Comparison of ENCODE assay signal across 10 mouse cellular contexts in genomic region chr7:45919761-45920160, GRCm38 (mm10). TPM values are rescaled to one million over a fixed set of nuclear protein-coding genes. Genes with fewer than 3 reads are reported as not detected.
DNase-seq lines count a peak whose midpoint lies in the region; ATAC-seq and TF ChIP-seq lines count a peak whose summit lies in the region.
"Had no signal": no experiment of that assay in that cellular context is flagged by ENCODE, and none has a peak within 500 bp of the region (broad histone marks: within the 10 kb centered on the region; RNA-seq: fewer than 3 reads in every experiment).

No protein-coding gene starts in this region.

- no peak overlapping the region for H3K27ac ChIP-seq in hindbrain, embryonic 13.5 days
- peak overlapping the region; percentile 100 for H3K27ac ChIP-seq in macrophage

- peak overlapping the region; percentile 77 for H3K4me3 ChIP-seq in lung, adult 2 months (replicated peaks; ENCODE audit: extremely low read depth, low read depth, low read length)
- no peak overlapping the region for H3K4me3 ChIP-seq in hindbrain, embryonic 13.5 days
- H3K4me3 ChIP-seq in macrophage (ENCODE audit: inconsistent target), result peak overlapping the region; percentile 96

- 45% methylated on average over 4 of the region's 4 CpGs for WGBS in lung, adult 2 months
- 84% methylated on average over 4 of the region's 4 CpGs for WGBS in hindbrain, embryonic 13.5 days
- WGBS in macrophage (ENCODE audit: missing documents), result 10% methylated on average over 4 of the region's 4 CpGs

- DNase-seq in CD4-positive, CD25-positive, alpha-beta regulatory T cell, adult 2 months (ENCODE audit: low read depth, low spot score), result peak; percentile 27
- no peak for DNase-seq in lung, adult 2 months
- DNase-seq in lung, postnatal 36 days, result no peak
- no peak for DNase-seq in Muller cell, postnatal 12 days (ENCODE audit: inconsistent ontology term)
- DNase-seq in right cerebral cortex, adult 2 months (ENCODE audit: low spot score in 2 of 2), result no peak
- DNase-seq: cerebellum, adult 9-11 months had no signal

- H3K79me2 ChIP-seq in macrophage (ENCODE audit: inconsistent target), result peaks cover 34% of the 10 kb centered on the region

- no peak for ATAC-seq in CD4-positive, CD25-positive, alpha-beta regulatory T cell, adult 4 months
- no peak for ATAC-seq in hindbrain, embryonic 13.5 days (ENCODE audit: low FRiP score)

- peaks cover 21% of the 10 kb centered on the region for H3K4me1 ChIP-seq in lung, adult 2 months (ENCODE audit: control insufficient read depth, insufficient read depth, low read length)
- peaks cover 36% of the 10 kb centered on the region for H3K4me1 ChIP-seq in hindbrain, embryonic 13.5 days (replicated peaks)

- no peak for TF ChIP-seq CTCF in lung, adult 2 months (IDR thresholded peaks at IDR 0.05; ENCODE audit: insufficient read depth, low read length)

- no peak overlapping the region for H3K9ac ChIP-seq in hindbrain, embryonic 13.5 days

- no peak for TF ChIP-seq POLR2A in lung, adult 2 months (IDR thresholded peaks at IDR 0.05; ENCODE audit: borderline replicate concordance, extremely low read depth, low read depth, low read length)

- H3K27me3 ChIP-seq in hindbrain, embryonic 13.5 days, result peaks cover 14% of the 10 kb centered on the region; the same call in 1 of the 2 replicates

- H3K36me3 ChIP-seq in hindbrain, embryonic 13.5 days, result no peaks in the 10 kb centered on the region
- H3K36me3 ChIP-seq in macrophage (ENCODE audit: inconsistent target), result peaks cover 17% of the 10 kb centered on the region

- no peaks in the 10 kb centered on the region for H3K9me3 ChIP-seq in hindbrain, embryonic 13.5 days

- peak overlapping the region; percentile 32; the same call in 1 of the 2 replicates for H3K4me2 ChIP-seq in hindbrain, embryonic 13.5 days

RNA-seq across cellular contexts. Expression of gene Emp3, which starts 1.4 kb away (rescaled TPM):
- 100 to 1,000 TPM; 575 to 614 TPM for polyA plus RNA-seq in CD4-positive, CD25-positive, alpha-beta regulatory T cell, adult 4 months (2017; shearing (Covaris generic))
- polyA plus RNA-seq in lung, adult 2 months (2012; rRNA removed), result 210 and 228 TPM in 2 replicates
- polyA plus RNA-seq in hindbrain, embryonic 13.5 days (2015; fragmentation: Nextera tagmentation; extraction: Ambion mirVana), result 33.7 and 45.9 TPM in 2 replicates
- total RNA-seq in macrophage (2018; cell fraction: chromatin; rRNA removed), result 100 to 1,000 TPM in 1 of 26 experiments, 10 to 100 TPM in 25; 13.0 to 118 (median 50.6) TPM
- total RNA-seq in macrophage (2018; cell fraction: cytosol; rRNA removed), result 100 to 1,000 TPM; 259 to 551 (median 444) TPM
- 100 to 1,000 TPM in 24 of 26 experiments, 10 to 100 TPM in 2; 48.0 to 297 (median 164) TPM for total RNA-seq in macrophage (2018; cell fraction: nucleus; rRNA removed)
- 271 to 666 TPM (median 552 TPM) in 3 replicates for polyA plus RNA-seq in macrophage (2018)

RNA-seq across cellular contexts. Expression of gene Ccdc114, which starts 4.1 kb away (rescaled TPM):
- 1 to 10 TPM; 2.9 to 3.7 TPM for polyA plus RNA-seq in CD4-positive, CD25-positive, alpha-beta regulatory T cell, adult 4 months (2017; shearing (Covaris generic))
- polyA plus RNA-seq in lung, adult 2 months (2012; rRNA removed), result 10.3 and 12.3 TPM in 2 replicates
- 4.9 and 7.6 TPM in 2 replicates for polyA plus RNA-seq in hindbrain, embryonic 13.5 days (2015; fragmentation: Nextera tagmentation; extraction: Ambion mirVana)
- total RNA-seq in macrophage (2018; cell fraction: chromatin; rRNA removed), result 10 to 100 TPM in 10 of 26 experiments, 1 to 10 TPM in 16; 2.1 to 15.0 (median 8.9) TPM
- 1 to 10 TPM in 7 of 26 experiments, under 1 TPM in 19; 0.33 to 1.5 (median 0.86) TPM for total RNA-seq in macrophage (2018; cell fraction: cytosol; rRNA removed)
- 10 to 100 TPM in 1 of 26 experiments, 1 to 10 TPM in 25; 1.2 to 10.6 (median 3.5) TPM for total RNA-seq in macrophage (2018; cell fraction: nucleus; rRNA removed)
- 0.65 to 1.0 TPM (median 1.0 TPM) in 3 replicates for polyA plus RNA-seq in macrophage (2018)

RNA-seq across cellular contexts. Expression of gene Tmem143, which starts 23.0 kb away (rescaled TPM):
- 1 to 10 TPM; 5.9 to 8.9 TPM for polyA plus RNA-seq in CD4-positive, CD25-positive, alpha-beta regulatory T cell, adult 4 months (2017; shearing (Covaris generic))
- polyA plus RNA-seq in lung, adult 2 months (2012; rRNA removed), result 35.5 and 41.9 TPM in 2 replicates
- 6.2 and 6.6 TPM in 2 replicates for polyA plus RNA-seq in hindbrain, embryonic 13.5 days (2015; fragmentation: Nextera tagmentation; extraction: Ambion mirVana)
- total RNA-seq in macrophage (2018; cell fraction: chromatin; rRNA removed), result 10 to 100 TPM in 9 of 26 experiments, 1 to 10 TPM in 17; 1.3 to 18.9 (median 7.3) TPM
- total RNA-seq in macrophage (2018; cell fraction: cytosol; rRNA removed), result 10 to 100 TPM in 11 of 26 experiments, 1 to 10 TPM in 15; 6.6 to 14.2 (median 9.7) TPM
- 10 to 100 TPM in 7 of 26 experiments, 1 to 10 TPM in 19; 2.1 to 19.1 (median 6.3) TPM for total RNA-seq in macrophage (2018; cell fraction: nucleus; rRNA removed)
- 11.6 to 13.1 TPM (median 12.8 TPM) in 3 replicates for polyA plus RNA-seq in macrophage (2018)

RNA-seq across cellular contexts. Expression of gene Syngr4, which starts 23.2 kb away (rescaled TPM):
- not detected for polyA plus RNA-seq in CD4-positive, CD25-positive, alpha-beta regulatory T cell, adult 4 months (2017; shearing (Covaris generic))
- not detected in 2 replicates for polyA plus RNA-seq in lung, adult 2 months (2012; rRNA removed)
- 0.17 and 0.36 TPM in 2 replicates for polyA plus RNA-seq in hindbrain, embryonic 13.5 days (2015; fragmentation: Nextera tagmentation; extraction: Ambion mirVana)
- not detected for total RNA-seq in macrophage (2018; cell fraction: chromatin; rRNA removed)
- total RNA-seq in macrophage (2018; cell fraction: cytosol; rRNA removed), result under 1 TPM in 3 of 26 experiments, not detected in 23; 0.19 to 0.33 (median 0.23) TPM
- total RNA-seq in macrophage (2018; cell fraction: nucleus; rRNA removed), result not detected
- polyA plus RNA-seq in macrophage (2018), result not detected in 3 replicates
- total RNA-seq: neutrophil, adult 5-6 weeks had no signal

RNA-seq across cellular contexts. Expression of gene Grin2d, which starts 41.6 kb away (rescaled TPM):
- polyA plus RNA-seq in CD4-positive, CD25-positive, alpha-beta regulatory T cell, adult 4 months (2017; shearing (Covaris generic)), result under 1 TPM in 1 of 2 experiments, not detected in 1; 0.23 TPM
- polyA plus RNA-seq in lung, adult 2 months (2012; rRNA removed), result 2.5 and 3.5 TPM in 2 replicates
- polyA plus RNA-seq in hindbrain, embryonic 13.5 days (2015; fragmentation: Nextera tagmentation; extraction: Ambion mirVana), result 1.5 and 1.6 TPM in 2 replicates
- under 1 TPM in 18 of 26 experiments, not detected in 8; 0.12 to 0.65 (median 0.28) TPM for total RNA-seq in macrophage (2018; cell fraction: chromatin; rRNA removed)
- total RNA-seq in macrophage (2018; cell fraction: cytosol; rRNA removed), result under 1 TPM in 24 of 26 experiments, not detected in 2; 0.03 to 0.13 (median 0.05) TPM
- total RNA-seq in macrophage (2018; cell fraction: nucleus; rRNA removed), result under 1 TPM in 17 of 26 experiments, not detected in 9; 0.06 to 0.50 (median 0.21) TPM
- polyA plus RNA-seq in macrophage (2018), result 0.11 to 0.12 TPM in 2 of 3 replicates, not detected in the other
- total RNA-seq: neutrophil, adult 5-6 weeks had no signal
